29 mouse cellular contexts compared by ENCODE assay signal in the genomic region with DNA sequence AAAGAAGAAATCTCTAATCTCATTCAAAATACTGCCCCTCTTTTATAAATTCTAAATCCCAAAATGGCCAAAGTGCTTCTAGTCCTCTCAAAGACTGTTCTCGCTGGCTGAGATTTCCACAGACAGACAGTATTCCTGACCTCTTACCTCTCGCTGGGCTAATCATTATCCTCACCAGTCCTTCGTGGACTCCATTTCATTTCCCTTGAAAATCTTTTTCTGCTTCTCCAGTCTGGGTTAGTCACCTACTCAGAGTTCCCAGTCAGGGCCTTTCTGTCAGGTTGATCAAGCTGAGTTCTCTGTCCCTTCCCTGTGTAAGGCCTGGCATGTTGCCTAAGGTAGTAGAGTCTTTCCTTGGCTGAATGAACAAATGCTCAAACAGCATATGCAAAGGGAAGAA. TPM values are rescaled to one million over a fixed set of nuclear protein-coding genes. Genes with fewer than 3 reads are reported as not detected.
DNase-seq lines count a peak whose midpoint lies in the region; ATAC-seq and TF ChIP-seq lines count a peak whose summit lies in the region.
"Had no signal": no experiment of that assay in that cellular context is flagged by ENCODE, and none has a peak within 500 bp of the region (broad histone marks: within the 10 kb centered on the region; RNA-seq: fewer than 3 reads in every experiment).

No protein-coding gene starts in this region.

- peaks cover 25% of the 10 kb centered on the region for H3K79me2 ChIP-seq in MEL (ENCODE audit: control insufficient read depth, insufficient read depth, low read length, poor library complexity)

- H3K27me3 ChIP-seq in kidney, adult 2 months (replicated peaks; ENCODE audit: control insufficient read depth, insufficient read depth, low read length): no peaks in the 10 kb centered on the region
- H3K27me3 ChIP-seq in kidney, embryonic 16.5 days (ENCODE audit: insufficient read depth, low read length): no peaks in the 10 kb centered on the region
- peaks cover 0 to 3% of the 10 kb centered on the region in 2 experiments; a peak in 3 of 4 replicates for H3K27me3 ChIP-seq in MEL (ENCODE audit: control insufficient read depth in 1 of 2, insufficient read depth in 2 of 2, low read length in 2 of 2)
- no peaks in the 10 kb centered on the region for H3K27me3 ChIP-seq in intestine, postnatal 0 days (replicated peaks; ENCODE audit: control insufficient read depth, insufficient read depth, low read length)
- H3K27me3 ChIP-seq: embryonic facial prominence, embryonic 12.5 days; heart, embryonic 15.5 days; hindbrain, embryonic 13.5 days had no signal

- WGBS in kidney, adult 2 months: 65% methylated on average over 3 of the region's 3 CpGs
- WGBS in kidney, embryonic 16.5 days: 92% methylated on average over 3 of the region's 3 CpGs
- 85% methylated on average over 3 of the region's 3 CpGs for WGBS in intestine, postnatal 0 days

- H3K36me3 ChIP-seq in kidney, adult 2 months (ENCODE audit: control insufficient read depth, insufficient read depth, low read length): no peaks in the 10 kb centered on the region
- H3K36me3 ChIP-seq in kidney, embryonic 16.5 days (ENCODE audit: insufficient read depth, low read length): 0 out of 2 replicates have a peak, but pooled peaks cover 2% of the 10 kb centered on the region
- H3K36me3 ChIP-seq in MEL (ENCODE audit: control insufficient read depth in 1 of 2, insufficient read depth in 2 of 2, low read length in 2 of 2): peaks cover 0 to 15% of the 10 kb centered on the region in 2 experiments; a peak in 2 of 4 replicates
- H3K36me3 ChIP-seq in intestine, postnatal 0 days (ENCODE audit: control insufficient read depth, insufficient read depth): no peaks in the 10 kb centered on the region

- peak overlapping the region; percentile 97 for H3K27ac ChIP-seq in kidney, adult 2 months (ENCODE audit: insufficient read depth, low read depth, low read length)
- no peak overlapping the region for H3K27ac ChIP-seq in kidney, embryonic 16.5 days (ENCODE audit: low read length)
- no peak overlapping the region for H3K27ac ChIP-seq in MEL (ENCODE audit: control insufficient read depth, low read depth, low read length)
- H3K27ac ChIP-seq in intestine, postnatal 0 days (ENCODE audit: low read depth, low read length): no peak overlapping the region
- H3K27ac ChIP-seq: macrophage had no signal

- ATAC-seq in kidney, embryonic 16.5 days (ENCODE audit: low FRiP score, low TSS enrichment): no peak
- ATAC-seq in intestine, postnatal 0 days: no peak

- TF ChIP-seq EP300 in MEL (IDR thresholded peaks at IDR 0.05; ENCODE audit: low read depth in 1 of 2, low read length in 2 of 2): no peak

- peaks cover 9% of the 10 kb centered on the region for H3K4me1 ChIP-seq in kidney, adult 2 months (ENCODE audit: control insufficient read depth, insufficient read depth, low read length)
- H3K4me1 ChIP-seq in kidney, embryonic 16.5 days (ENCODE audit: insufficient read depth, low read length): peaks cover 9% of the 10 kb centered on the region
- peaks cover 9 to 12% of the 10 kb centered on the region in 2 experiments for H3K4me1 ChIP-seq in MEL (ENCODE audit: control insufficient read depth in 1 of 2, insufficient read depth in 2 of 2, low read length in 2 of 2)
- no peaks in the 10 kb centered on the region; the same call in 1 of the 2 replicates for H3K4me1 ChIP-seq in intestine, postnatal 0 days (replicated peaks; ENCODE audit: control insufficient read depth, insufficient read depth, low read length)

- H3K9ac ChIP-seq in kidney, embryonic 16.5 days (replicated peaks; ENCODE audit: low read length): no peak overlapping the region
- H3K9ac ChIP-seq in MEL (ENCODE audit: control insufficient read depth, low read depth, low read length, poor library complexity, severe bottlenecking): no peak overlapping the region
- no peak overlapping the region for H3K9ac ChIP-seq in intestine, postnatal 0 days (ENCODE audit: low read depth, low read length)

- no peaks in the 10 kb centered on the region for H3K9me3 ChIP-seq in kidney, embryonic 16.5 days (ENCODE audit: low read length)
- H3K9me3 ChIP-seq in MEL (replicated peaks; ENCODE audit: insufficient read depth, low read length): no peaks in the 10 kb centered on the region
- no peaks in the 10 kb centered on the region for H3K9me3 ChIP-seq in intestine, postnatal 0 days (ENCODE audit: control insufficient read depth)
- H3K9me3 ChIP-seq: embryonic facial prominence, embryonic 12.5 days; heart, embryonic 15.5 days; hindbrain, embryonic 13.5 days had no signal

- TF ChIP-seq RAD21 in MEL (IDR thresholded peaks at IDR 0.05; ENCODE audit: low read depth, low read length): no peak

- no peak for TF ChIP-seq CTCF in kidney, adult 2 months (conservative IDR thresholded peaks at IDR 0.05; ENCODE audit: insufficient read depth, insufficient read length, low read depth, low read length)
- no peak for TF ChIP-seq CTCF in MEL (IDR thresholded peaks at IDR 0.05 in 2 of 3, conservative IDR thresholded peaks at IDR 0.05 in 1 of 3; ENCODE audit: control insufficient read depth in 1 of 3, insufficient read depth in 1 of 3, low read depth in 2 of 3, low read length in 3 of 3, poor library complexity in 1 of 3, severe bottlenecking in 1 of 3)
- no peak for TF ChIP-seq CTCF in intestine, postnatal 0 days (IDR thresholded peaks at IDR 0.05; ENCODE audit: low read depth)

- no peak overlapping the region for H3K4me2 ChIP-seq in kidney, embryonic 16.5 days (replicated peaks; ENCODE audit: low read depth, low read length)
- no peak overlapping the region for H3K4me2 ChIP-seq in intestine, postnatal 0 days (replicated peaks; ENCODE audit: low read depth)

- TF ChIP-seq POLR2A in kidney, adult 2 months (IDR thresholded peaks at IDR 0.05; ENCODE audit: low read depth, low read length): no peak
- TF ChIP-seq POLR2A in MEL (IDR thresholded peaks at IDR 0.05; ENCODE audit: control insufficient read depth in 1 of 2, insufficient read depth in 1 of 2, low read depth in 1 of 2, low read length in 2 of 2, poor library complexity in 1 of 2): no peak

- H3K4me3 ChIP-seq in kidney, adult 2 months (ENCODE audit: insufficient read depth, low read depth, low read length): no peak overlapping the region
- H3K4me3 ChIP-seq in kidney, embryonic 16.5 days (ENCODE audit: low read length): no peak overlapping the region
- no peak overlapping the region for H3K4me3 ChIP-seq in MEL (ENCODE audit: control insufficient read depth in 1 of 2, insufficient read depth in 1 of 2, low read depth in 2 of 2, low read length in 2 of 2)
- no peak overlapping the region for H3K4me3 ChIP-seq in intestine, postnatal 0 days (ENCODE audit: low read depth, low read length)

- DNase-seq in cerebellum, adult 9-10 months: peak; percentile 37
- DNase-seq in cerebellum, postnatal 25 days: no peak
- DNase-seq in kidney, adult 2 months: peak; percentile 80
- DNase-seq in MEL (ENCODE audit: low read depth, low spot score): peak; percentile 18
- peak; percentile 24 to 43 for DNase-seq in kidney, postnatal 25 days
- DNase-seq in urinary bladder, postnatal 36 days (ENCODE audit: low spot score in 2 of 2): no peak
- DNase-seq: adrenal gland, postnatal 36 days; forebrain, postnatal 0 days; gastrocnemius, postnatal 25 days; heart, postnatal 36 days; liver, postnatal 0 days had no signal

TF ChIP-seq in MEL, 35 proteins besides CTCF, POLR2A, EP300 and RAD21:
- TF ChIP-seq ETS1 (IDR thresholded peaks at IDR 0.05; ENCODE audit: low read depth, low read length) (no peak), GABPA (IDR thresholded peaks at IDR 0.05; ENCODE audit: low read depth, low read length) (no peak), ZMIZ1 (IDR thresholded peaks at IDR 0.05; ENCODE audit: low read depth, low read length) (no peak), TAL1 (IDR thresholded peaks at IDR 0.05; ENCODE audit: low read length) (no peak), ZC3H11A (IDR thresholded peaks at IDR 0.05; ENCODE audit: low read depth, low read length) (no peak), USF1 (IDR thresholded peaks at IDR 0.05; ENCODE audit: low read depth, low read length) (no peak), RCOR1 (IDR thresholded peaks at IDR 0.05; ENCODE audit: low read depth, low read length) (no peak), POLR2AphosphoS5 (IDR thresholded peaks at IDR 0.05; ENCODE audit: borderline replicate concordance, low read depth, low read length) (no peak), KAT2A (conservative IDR thresholded peaks at IDR 0.05; ENCODE audit: low read depth, low read length) (no peak), UBTF (IDR thresholded peaks at IDR 0.05; ENCODE audit: borderline replicate concordance, insufficient read depth, low read depth, low read length) (no peak), MYB (IDR thresholded peaks at IDR 0.05; ENCODE audit: low read depth, low read length) (no peak)

RNA-seq across cellular contexts. Expression of gene Rnf11, which starts 7.1 kb away (rescaled TPM):
- 52.9 and 57.5 TPM in 2 replicates for polyA plus RNA-seq in kidney, adult 2 months (2012; rRNA removed)
- polyA plus RNA-seq in kidney, embryonic 16.5 days (2015; fragmentation: Nextera tagmentation; extraction: Ambion mirVana): 29.0 and 29.3 TPM in 2 replicates
- total RNA-seq in MEL (2012; rRNA removed): 7.9 and 8.7 TPM in 2 replicates
- 1 to 10 TPM in 1 of 2 experiments, not detected in 1; 8.6 TPM for polyA plus RNA-seq in MEL (2012; ENCODE audit: insufficient read depth in 1 of 2, insufficient read length in 2 of 2, low read depth in 1 of 2, low replicate concordance in 2 of 2, missing spikeins in 1 of 2)
- 36.0 and 39.2 TPM in 2 replicates for polyA plus RNA-seq in intestine, postnatal 0 days (2015; fragmentation: Nextera tagmentation; extraction: Ambion mirVana)

RNA-seq across cellular contexts. Expression of gene 4930522H14Rik, which starts 53.6 kb away (rescaled TPM):
- not detected in 2 replicates for polyA plus RNA-seq in kidney, adult 2 months (2012; rRNA removed)
- polyA plus RNA-seq in kidney, embryonic 16.5 days (2015; fragmentation: Nextera tagmentation; extraction: Ambion mirVana): not detected in 2 replicates
- total RNA-seq in MEL (2012; rRNA removed): not detected in 2 replicates
- polyA plus RNA-seq in MEL (2012; ENCODE audit: insufficient read depth in 1 of 2, insufficient read length in 2 of 2, low read depth in 1 of 2, low replicate concordance in 2 of 2, missing spikeins in 1 of 2): not detected
- not detected in 2 replicates for polyA plus RNA-seq in intestine, postnatal 0 days (2015; fragmentation: Nextera tagmentation; extraction: Ambion mirVana)
- total RNA-seq: adrenal gland, postnatal 36 days; gastrocnemius, postnatal 25 days; heart, postnatal 36 days; layer of hippocampus, postnatal 10 days; left cerebral cortex, adult 2 months; left cerebral cortex, postnatal 36 days; midbrain, postnatal 0 days; neutrophil, adult 5-6 weeks had no signal
- polyA plus RNA-seq: cortical plate, adult 2 months; embryonic facial prominence, embryonic 12.5 days; forebrain, embryonic 11.5 days; forebrain, postnatal 0 days; heart, embryonic 15.5 days; hindbrain, embryonic 13.5 days; inflammation-experienced regulatory T-cells, adult 6 months; limb, embryonic 14.5 days; liver, postnatal 0 days; lung, postnatal 0 days; macrophage; midbrain, postnatal 0 days; small intestine, adult 2 months; stomach, embryonic 16.5 days had no signal

Comparison
In these comparisons a context has a peak if more than half of its experiments do, and no peak if none do; other contexts are left out.
1. DNase-seq: peak in cerebellum, adult 9-10 months (single experiment), kidney, adult 2 months (single experiment), MEL (single experiment) and kidney, postnatal 25 days (2 of 2); none in cerebellum, postnatal 25 days (0 of 2) and urinary bladder, postnatal 36 days (0 of 2).